Mouse (Mus musculus): Measurements from ENCODE around the gene Eif4g3. TPM values are rescaled to one million over a fixed set of nuclear protein-coding genes. Genes with fewer than 3 reads are reported as not detected.

Gene Eif4g3
- polyA plus RNA-seq, 1 experiment from 2014 or later: 33.6 TPM

GRCm38 (mm10) chr4:138111858-138112257 lies 119.0 kb downstream of the Eif4g3 start:
- Histone ChIP-seq H3K4me2 (no peak overlapping the region), H3K9me3 (replicated peaks; ENCODE audit: control insufficient read depth, low read length) (no peaks in the 10 kb centered on the region), H3K4me1 (ENCODE audit: control insufficient read depth, insufficient read depth, low read length) (no peaks in the 10 kb centered on the region), H3K36me3 (ENCODE audit: control insufficient read depth, insufficient read depth, low read length) (peaks cover 12% of the 10 kb centered on the region), H3K9ac (ENCODE audit: low read depth, low read length) (no peak overlapping the region), H3K4me3 (ENCODE audit: low read depth, low read length) (no peak overlapping the region), H3K27ac (ENCODE audit: low read depth, low read length) (no peak overlapping the region), H3K27me3 (ENCODE audit: control insufficient read depth, insufficient read depth, low read length) (no peaks in the 10 kb centered on the region)
- 75% methylated on average over 5 of the region's 5 CpGs for WGBS (ENCODE audit: insufficient replicate concordance)
- no peak for ATAC-seq (replicated peaks; ENCODE audit: insufficient number of reproducible peaks, low FRiP score, low TSS enrichment)

DNA sequence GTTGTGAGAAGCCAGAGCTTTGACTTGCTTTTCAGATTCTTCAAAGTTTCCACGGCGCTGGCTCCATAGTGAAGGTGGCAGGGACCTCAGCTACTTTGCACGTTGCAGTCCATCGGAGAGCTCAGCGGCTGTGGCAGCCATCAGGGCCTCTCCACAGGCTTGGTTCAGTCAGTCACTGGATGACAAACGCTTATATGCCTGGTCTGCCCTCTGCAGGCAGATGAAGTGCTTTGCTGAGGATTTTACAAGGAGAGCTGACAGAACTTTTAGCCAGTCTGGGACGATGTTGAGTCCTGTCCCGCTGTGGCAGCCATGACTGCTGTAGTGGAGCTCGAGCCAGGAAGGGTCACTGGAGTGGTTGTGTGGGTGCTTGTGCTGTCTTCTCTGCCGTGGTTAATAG lies 126.9 kb downstream of the Eif4g3 start:
- no peaks in the 10 kb centered on the region for H3K27me3 ChIP-seq (ENCODE audit: control insufficient read depth, insufficient read depth, low read length)
- H3K4me1 ChIP-seq (ENCODE audit: control insufficient read depth, insufficient read depth, low read length): no peaks in the 10 kb centered on the region; the same call in 1 of the 2 replicates
- no peak overlapping the region for H3K9ac ChIP-seq (ENCODE audit: low read depth, low read length)
- no peak overlapping the region for H3K4me2 ChIP-seq
- no peak overlapping the region for H3K4me3 ChIP-seq (ENCODE audit: low read depth, low read length)
- no peak overlapping the region for H3K27ac ChIP-seq (ENCODE audit: low read depth, low read length)
- H3K9me3 ChIP-seq (replicated peaks; ENCODE audit: control insufficient read depth, low read length): no peaks in the 10 kb centered on the region
- peaks cover 6% of the 10 kb centered on the region for H3K36me3 ChIP-seq (ENCODE audit: control insufficient read depth, insufficient read depth, low read length)
- ATAC-seq (replicated peaks; ENCODE audit: insufficient number of reproducible peaks, low FRiP score, low TSS enrichment): no peak
- 64% methylated on average over 10 of the region's 10 CpGs for WGBS (ENCODE audit: insufficient replicate concordance)

DNA sequence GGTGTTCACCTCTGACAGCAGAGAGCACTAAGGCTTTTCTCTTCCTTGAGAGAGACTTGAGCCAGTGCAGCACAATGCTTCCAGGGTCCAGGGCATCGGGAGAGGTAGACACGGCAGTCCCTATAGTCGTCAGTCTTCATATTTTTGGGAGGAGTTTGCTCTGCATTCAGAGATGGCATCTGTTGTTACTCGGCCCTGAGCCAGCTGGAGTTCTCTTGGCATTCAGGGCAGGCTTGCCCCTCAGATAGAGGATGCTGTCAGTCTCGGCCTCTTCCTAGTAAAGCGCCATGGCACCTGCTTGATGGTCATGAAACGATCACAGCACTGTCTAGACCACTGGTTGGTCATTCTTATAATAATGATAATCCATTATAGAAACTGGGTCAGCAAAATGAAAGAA lies 131.2 kb downstream of the Eif4g3 start:
- H3K4me1 ChIP-seq (ENCODE audit: control insufficient read depth, insufficient read depth, low read length): no peaks in the 10 kb centered on the region; the same call in 1 of the 2 replicates
- H3K9me3 ChIP-seq (replicated peaks; ENCODE audit: control insufficient read depth, low read length): no peaks in the 10 kb centered on the region
- H3K4me2 ChIP-seq: no peak overlapping the region
- peaks cover 16% of the 10 kb centered on the region for H3K36me3 ChIP-seq (ENCODE audit: control insufficient read depth, insufficient read depth, low read length)
- H3K9ac ChIP-seq (ENCODE audit: low read depth, low read length): no peak overlapping the region
- no peak overlapping the region for H3K27ac ChIP-seq (ENCODE audit: low read depth, low read length)
- no peak for ATAC-seq (replicated peaks; ENCODE audit: insufficient number of reproducible peaks, low FRiP score, low TSS enrichment)
- H3K27me3 ChIP-seq (ENCODE audit: control insufficient read depth, insufficient read depth, low read length): no peaks in the 10 kb centered on the region
- 85% methylated on average over 7 of the region's 7 CpGs for WGBS (ENCODE audit: insufficient replicate concordance)
- no peak overlapping the region for H3K4me3 ChIP-seq (ENCODE audit: low read depth, low read length)

- Histone ChIP-seq H3K9ac (ENCODE audit: low read depth, low read length) (no peak overlapping the region), H3K9me3 (replicated peaks; ENCODE audit: control insufficient read depth, low read length) (no peaks in the 10 kb centered on the region), H3K4me1 (ENCODE audit: control insufficient read depth, insufficient read depth, low read length) (no peaks in the 10 kb centered on the region), H3K27ac (ENCODE audit: low read depth, low read length) (no peak overlapping the region), H3K4me2 (no peak overlapping the region), H3K36me3 (ENCODE audit: control insufficient read depth, insufficient read depth, low read length) (peaks cover 16% of the 10 kb centered on the region; the same call in 1 of the 2 replicates), H3K27me3 (ENCODE audit: control insufficient read depth, insufficient read depth, low read length) (no peaks in the 10 kb centered on the region), H3K4me3 (ENCODE audit: low read depth, low read length) (no peak overlapping the region)
- ATAC-seq (replicated peaks; ENCODE audit: insufficient number of reproducible peaks, low FRiP score, low TSS enrichment): no peak
- WGBS (ENCODE audit: insufficient replicate concordance): 96% methylated on average over 5 of the region's 5 CpGs
Measured at GRCm38 (mm10) chr4:138127371-138127770, 134.5 kb downstream of the Eif4g3 start.

- Histone ChIP-seq H3K27me3 (ENCODE audit: control insufficient read depth, insufficient read depth, low read length) (no peaks in the 10 kb centered on the region), H3K4me1 (ENCODE audit: control insufficient read depth, insufficient read depth, low read length) (no peaks in the 10 kb centered on the region), H3K4me2 (no peak overlapping the region), H3K4me3 (ENCODE audit: low read depth, low read length) (no peak overlapping the region), H3K9me3 (replicated peaks; ENCODE audit: control insufficient read depth, low read length) (no peaks in the 10 kb centered on the region), H3K27ac (ENCODE audit: low read depth, low read length) (no peak overlapping the region), H3K36me3 (ENCODE audit: control insufficient read depth, insufficient read depth, low read length) (peaks cover 16% of the 10 kb centered on the region; the same call in 1 of the 2 replicates), H3K9ac (ENCODE audit: low read depth, low read length) (no peak overlapping the region)
- no peak for ATAC-seq (replicated peaks; ENCODE audit: insufficient number of reproducible peaks, low FRiP score, low TSS enrichment)
- WGBS (ENCODE audit: insufficient replicate concordance): 89% methylated on average over 7 of the region's 7 CpGs
Measured at GRCm38 (mm10) chr4:138127781-138128180, 135.0 kb downstream of the Eif4g3 start.

- no peak overlapping the region for H3K27ac ChIP-seq (ENCODE audit: low read depth, low read length)
- H3K4me2 ChIP-seq: no peak overlapping the region
- H3K4me1 ChIP-seq (ENCODE audit: control insufficient read depth, insufficient read depth, low read length): no peaks in the 10 kb centered on the region
- no peaks in the 10 kb centered on the region for H3K27me3 ChIP-seq (ENCODE audit: control insufficient read depth, insufficient read depth, low read length)
- WGBS (ENCODE audit: insufficient replicate concordance): 72% methylated on average over 2 of the region's 2 CpGs
- no peak overlapping the region for H3K9ac ChIP-seq (ENCODE audit: low read depth, low read length)
- H3K4me3 ChIP-seq (ENCODE audit: low read depth, low read length): no peak overlapping the region
- no peak for ATAC-seq (replicated peaks; ENCODE audit: insufficient number of reproducible peaks, low FRiP score, low TSS enrichment)
- H3K9me3 ChIP-seq (replicated peaks; ENCODE audit: control insufficient read depth, low read length): no peaks in the 10 kb centered on the region
- H3K36me3 ChIP-seq (ENCODE audit: control insufficient read depth, insufficient read depth, low read length): peaks cover 13% of the 10 kb centered on the region; the same call in 1 of the 2 replicates
Measured at GRCm38 (mm10) chr4:138130149-138130548, 137.3 kb downstream of the Eif4g3 start.

GRCm38 (mm10) chr4:138131226-138131625 lies 138.4 kb downstream of the Eif4g3 start:
- Histone ChIP-seq H3K4me2 (no peak overlapping the region), H3K36me3 (ENCODE audit: control insufficient read depth, insufficient read depth, low read length) (peaks cover 7% of the 10 kb centered on the region; the same call in 1 of the 2 replicates), H3K9ac (ENCODE audit: low read depth, low read length) (no peak overlapping the region), H3K27me3 (ENCODE audit: control insufficient read depth, insufficient read depth, low read length) (no peaks in the 10 kb centered on the region), H3K4me1 (ENCODE audit: control insufficient read depth, insufficient read depth, low read length) (no peaks in the 10 kb centered on the region), H3K9me3 (replicated peaks; ENCODE audit: control insufficient read depth, low read length) (no peaks in the 10 kb centered on the region), H3K27ac (ENCODE audit: low read depth, low read length) (no peak overlapping the region), H3K4me3 (ENCODE audit: low read depth, low read length) (no peak overlapping the region)
- no peak for ATAC-seq (replicated peaks; ENCODE audit: insufficient number of reproducible peaks, low FRiP score, low TSS enrichment)
- WGBS (ENCODE audit: insufficient replicate concordance): 69% methylated on average over 9 of the region's 9 CpGs

- no peaks in the 10 kb centered on the region for H3K27me3 ChIP-seq (ENCODE audit: control insufficient read depth, insufficient read depth, low read length)
- no peak overlapping the region for H3K9ac ChIP-seq (ENCODE audit: low read depth, low read length)
- H3K27ac ChIP-seq (ENCODE audit: low read depth, low read length): no peak overlapping the region
- no peaks in the 10 kb centered on the region for H3K4me1 ChIP-seq (ENCODE audit: control insufficient read depth, insufficient read depth, low read length)
- no peak overlapping the region for H3K4me2 ChIP-seq
- ATAC-seq (replicated peaks; ENCODE audit: insufficient number of reproducible peaks, low FRiP score, low TSS enrichment): no peak
- 92% methylated on average over 3 of the region's 3 CpGs for WGBS (ENCODE audit: insufficient replicate concordance)
- no peaks in the 10 kb centered on the region for H3K9me3 ChIP-seq (replicated peaks; ENCODE audit: control insufficient read depth, low read length)
- H3K4me3 ChIP-seq (ENCODE audit: low read depth, low read length): no peak overlapping the region
- peaks cover 6% of the 10 kb centered on the region; the same call in 1 of the 2 replicates for H3K36me3 ChIP-seq (ENCODE audit: control insufficient read depth, insufficient read depth, low read length)
Measured at GRCm38 (mm10) chr4:138131716-138132115, 138.9 kb downstream of the Eif4g3 start.

DNA sequence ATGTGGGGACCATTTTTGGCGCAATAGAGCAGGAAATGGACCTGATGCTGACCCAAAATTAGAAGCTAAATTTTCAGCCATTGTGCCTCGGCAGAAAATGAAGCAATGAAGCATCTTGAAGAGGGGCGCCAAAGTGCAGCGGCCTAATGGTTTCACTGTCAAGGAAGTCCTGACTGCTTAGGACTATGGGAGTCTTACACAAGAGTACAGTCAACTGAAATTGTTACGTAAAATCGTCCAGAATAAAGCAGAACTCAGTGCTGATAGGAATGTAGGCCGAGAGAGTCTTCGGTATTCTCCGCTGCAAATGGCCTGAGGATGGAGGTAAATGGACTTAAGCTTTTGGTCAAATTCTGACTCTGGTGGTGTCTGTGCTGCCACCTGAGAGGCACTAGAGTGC lies 140.5 kb downstream of the Eif4g3 start:
- WGBS (ENCODE audit: insufficient replicate concordance): 94% methylated on average over 9 of the region's 9 CpGs

More for the DNA sequence above, 140.5 kb downstream of the Eif4g3 start:
- H3K4me3 ChIP-seq (ENCODE audit: low read depth, low read length): no peak overlapping the region
- H3K9me3 ChIP-seq (replicated peaks; ENCODE audit: control insufficient read depth, low read length): no peaks in the 10 kb centered on the region
- no peak overlapping the region for H3K9ac ChIP-seq (ENCODE audit: low read depth, low read length)
- H3K4me1 ChIP-seq (ENCODE audit: control insufficient read depth, insufficient read depth, low read length): 0 out of 2 replicates have a peak, but pooled peaks cover 2% of the 10 kb centered on the region
- H3K4me2 ChIP-seq: no peak overlapping the region
- ATAC-seq (replicated peaks; ENCODE audit: insufficient number of reproducible peaks, low FRiP score, low TSS enrichment): no peak
- no peaks in the 10 kb centered on the region for H3K27me3 ChIP-seq (ENCODE audit: control insufficient read depth, insufficient read depth, low read length)
- peaks cover 3% of the 10 kb centered on the region for H3K36me3 ChIP-seq (ENCODE audit: control insufficient read depth, insufficient read depth, low read length)
- no peak overlapping the region for H3K27ac ChIP-seq (ENCODE audit: low read depth, low read length)
